Mouse (Mus musculus) stomach, postnatal 0 days (tissue): ENCODE data around the gene Ms4a4a.

Experiments used
- CTCF ChIP-seq: IDR thresholded peaks from 2 replicates; pipeline ENCODE4 v1.5.1; 2016; ENCODE audit warnings: antibody characterized with exemption, low read depth, mild to moderate bottlenecking, moderate library complexity
- EP300 ChIP-seq: optimal IDR thresholded peaks from 2 replicates; pipeline ENCODE3; 2016; ENCODE audit warnings: antibody characterized with exemption

DNA sequence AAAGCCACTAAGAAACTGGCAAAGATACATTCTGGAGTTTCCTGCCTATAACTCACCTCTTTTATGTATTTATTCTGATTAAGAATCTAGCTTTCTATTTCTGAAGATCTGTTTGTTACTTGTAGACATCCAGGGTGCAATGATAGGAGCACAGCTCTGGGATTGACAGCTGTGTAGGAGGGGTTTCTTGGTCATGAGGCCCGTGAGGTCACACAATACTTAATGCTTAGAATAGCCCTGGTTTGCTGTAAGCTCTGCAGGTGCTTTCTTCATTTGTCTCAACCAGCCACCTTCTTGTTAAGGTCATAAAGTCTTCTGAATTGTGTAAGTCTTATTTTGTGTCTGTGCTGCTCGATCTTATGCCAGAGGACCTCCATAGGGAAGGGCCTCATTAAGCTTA lies 13.6 kb downstream of the Ms4a4a start:
- TF ChIP-seq CTCF (no peak), EP300 (no peak)
